ENCODE assay signal across 10 mouse cellular contexts in the genomic region with DNA sequence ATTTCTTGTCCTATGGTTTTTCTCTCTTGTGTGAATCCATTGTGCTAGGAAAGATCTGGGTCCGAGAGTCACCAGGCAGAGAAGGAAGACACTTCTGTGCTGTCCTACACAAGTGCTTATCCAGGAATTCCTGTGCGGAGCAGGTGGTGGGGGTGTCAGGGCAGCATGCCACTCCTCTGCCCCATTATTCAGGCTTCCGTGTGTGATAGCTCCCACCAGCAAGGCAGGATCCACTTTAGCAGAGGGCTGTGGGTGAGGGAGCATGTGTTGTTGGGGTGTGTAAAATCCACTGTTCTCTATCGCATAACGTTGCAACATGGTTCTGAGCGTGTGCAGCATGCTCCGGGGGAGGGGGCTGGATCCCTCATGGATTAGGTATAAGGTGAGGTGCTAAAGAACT.
DNase-seq lines count a peak whose midpoint lies in the region; ATAC-seq lines count a peak whose summit lies in the region.
"Had no signal": no experiment of that assay in that cellular context is flagged by ENCODE, and none has a peak within 500 bp of the region (broad histone marks: within the 10 kb centered on the region; RNA-seq: fewer than 3 reads in every experiment).

No protein-coding gene starts in this region.

- H3K27me3 ChIP-seq in heart, embryonic 13.5 days (replicated peaks), result peaks cover 10% of the 10 kb centered on the region; the same call in 1 of the 2 replicates
- no peaks in the 10 kb centered on the region for H3K27me3 ChIP-seq in forebrain, embryonic 11.5 days (ENCODE audit: control insufficient read depth, insufficient read depth, low read length)
- H3K27me3 ChIP-seq in neural tube, embryonic 12.5 days (replicated peaks), result no peaks in the 10 kb centered on the region
- H3K27me3 ChIP-seq in intestine, embryonic 16.5 days (replicated peaks; ENCODE audit: control insufficient read depth, insufficient read depth, low read length), result no peaks in the 10 kb centered on the region

- no peak for ATAC-seq in heart, embryonic 13.5 days (ENCODE audit: extremely low read depth, insufficient number of reproducible peaks, low FRiP score, low TSS enrichment)
- no peak for ATAC-seq in forebrain, embryonic 11.5 days (replicated peaks; ENCODE audit: low FRiP score)
- peak; percentile 36; the same call in 1 of the 2 replicates for ATAC-seq in neural tube, embryonic 12.5 days (ENCODE audit: low FRiP score, low read depth)
- ATAC-seq in intestine, embryonic 16.5 days, result no peak

- intact Hi-C loops in heart, postnatal 14 days (cut with DNase I), result no loop called here

- peaks cover 20% of the 10 kb centered on the region for H3K4me1 ChIP-seq in heart, embryonic 13.5 days
- peaks cover 3% of the 10 kb centered on the region; the same call in 1 of the 2 replicates for H3K4me1 ChIP-seq in forebrain, embryonic 11.5 days (replicated peaks; ENCODE audit: control insufficient read depth, insufficient read depth, low read length)
- H3K4me1 ChIP-seq in neural tube, embryonic 12.5 days, result 0 out of 2 replicates have a peak, but pooled peaks cover 3% of the 10 kb centered on the region
- no peaks in the 10 kb centered on the region for H3K4me1 ChIP-seq in intestine, embryonic 16.5 days (ENCODE audit: control insufficient read depth, insufficient read depth, low read length)

- peak overlapping the region; percentile 70 for H3K4me2 ChIP-seq in heart, embryonic 13.5 days
- peak overlapping the region; percentile 81 for H3K4me2 ChIP-seq in forebrain, embryonic 11.5 days (ENCODE audit: low read depth, low read length, severe bottlenecking)
- H3K4me2 ChIP-seq in neural tube, embryonic 12.5 days (replicated peaks), result peak overlapping the region; percentile 69
- no peak overlapping the region for H3K4me2 ChIP-seq in intestine, embryonic 16.5 days (ENCODE audit: low read depth, low read length)

- H3K27ac ChIP-seq in heart, embryonic 13.5 days (replicated peaks), result no peak overlapping the region
- H3K27ac ChIP-seq in forebrain, embryonic 11.5 days (ENCODE audit: low read depth, low read length), result no peak overlapping the region
- no peak overlapping the region for H3K27ac ChIP-seq in neural tube, embryonic 12.5 days
- H3K27ac ChIP-seq in intestine, embryonic 16.5 days (ENCODE audit: low read length), result no peak overlapping the region
- H3K27ac ChIP-seq: macrophage had no signal

- H3K36me3 ChIP-seq in heart, embryonic 13.5 days, result no peaks in the 10 kb centered on the region
- no peaks in the 10 kb centered on the region for H3K36me3 ChIP-seq in forebrain, embryonic 11.5 days (ENCODE audit: control insufficient read depth, insufficient read depth, low read length)
- no peaks in the 10 kb centered on the region for H3K36me3 ChIP-seq in neural tube, embryonic 12.5 days
- H3K36me3 ChIP-seq in intestine, embryonic 16.5 days (ENCODE audit: control insufficient read depth, insufficient read depth, low read length), result no peaks in the 10 kb centered on the region

- 57% methylated on average over 7 of the region's 7 CpGs for WGBS in heart, embryonic 13.5 days
- WGBS in forebrain, embryonic 11.5 days, result 68% methylated on average over 7 of the region's 7 CpGs
- 70% methylated on average over 7 of the region's 7 CpGs for WGBS in neural tube, embryonic 12.5 days
- 56% methylated on average over 7 of the region's 7 CpGs for WGBS in intestine, embryonic 16.5 days

- no peak for DNase-seq in heart, postnatal 14 days
- no peak for DNase-seq in forebrain, embryonic 11.5 days (ENCODE audit: low spot score)
- peak; percentile 51 to 58 for DNase-seq in layer of hippocampus, adult 8-10 months (ENCODE audit: low spot score in 2 of 2)
- DNase-seq in embryo, embryonic 10 days (ENCODE audit: low spot score), result no peak
- no peak for DNase-seq in kidney, postnatal 10 days
- DNase-seq: B cell, adult 2 months had no signal

- H3K4me3 ChIP-seq in heart, embryonic 13.5 days, result no peak overlapping the region
- H3K4me3 ChIP-seq in forebrain, embryonic 11.5 days (ENCODE audit: low read depth, low read length), result peak overlapping the region; percentile 48
- H3K4me3 ChIP-seq in neural tube, embryonic 12.5 days, result peak overlapping the region; percentile 51
- no peak overlapping the region for H3K4me3 ChIP-seq in intestine, embryonic 16.5 days (ENCODE audit: low read length)

- no peak overlapping the region for H3K9ac ChIP-seq in heart, embryonic 13.5 days
- peak overlapping the region; percentile 27; the same call in 1 of the 2 replicates for H3K9ac ChIP-seq in forebrain, embryonic 11.5 days (ENCODE audit: low read length)
- peak overlapping the region; percentile 62 for H3K9ac ChIP-seq in neural tube, embryonic 12.5 days
- no peak overlapping the region for H3K9ac ChIP-seq in intestine, embryonic 16.5 days (ENCODE audit: low read depth, low read length)

- no peaks in the 10 kb centered on the region for H3K9me3 ChIP-seq in heart, embryonic 13.5 days
- H3K9me3 ChIP-seq in forebrain, embryonic 11.5 days (ENCODE audit: control insufficient read depth, low read length), result no peaks in the 10 kb centered on the region
- no peaks in the 10 kb centered on the region for H3K9me3 ChIP-seq in neural tube, embryonic 12.5 days
- H3K9me3 ChIP-seq in intestine, embryonic 16.5 days (ENCODE audit: control insufficient read depth, low read length), result no peaks in the 10 kb centered on the region

Comparison
In these comparisons a context has a peak if more than half of its experiments do, and no peak if none do; other contexts are left out.
1. H3K4me3 ChIP-seq: peak in forebrain, embryonic 11.5 days (single experiment) and neural tube, embryonic 12.5 days (single experiment); none in heart, embryonic 13.5 days (single experiment) and intestine, embryonic 16.5 days (single experiment).
2. H3K9ac ChIP-seq: peak in forebrain, embryonic 11.5 days (single experiment) and neural tube, embryonic 12.5 days (single experiment); none in heart, embryonic 13.5 days (single experiment) and intestine, embryonic 16.5 days (single experiment).
3. DNase-seq: peak in layer of hippocampus, adult 8-10 months (2 of 2); none in heart, postnatal 14 days (0 of 2), forebrain, embryonic 11.5 days (single experiment), embryo, embryonic 10 days (single experiment) and kidney, postnatal 10 days (single experiment).